Mouse (Mus musculus): Measurements from ENCODE around the gene Mafg. TPM values are rescaled to one million over a fixed set of nuclear protein-coding genes. Genes with fewer than 3 reads are reported as not detected.
"Not testable (repeated sequence)": the region's sequence is repeated elsewhere in the genome, so short reads cannot be mapped to it uniquely, and the experiment has no call there.

Gene Mafg
- polyA plus RNA-seq, 1 experiment from 2014 or later: 32.6 TPM

DNA sequence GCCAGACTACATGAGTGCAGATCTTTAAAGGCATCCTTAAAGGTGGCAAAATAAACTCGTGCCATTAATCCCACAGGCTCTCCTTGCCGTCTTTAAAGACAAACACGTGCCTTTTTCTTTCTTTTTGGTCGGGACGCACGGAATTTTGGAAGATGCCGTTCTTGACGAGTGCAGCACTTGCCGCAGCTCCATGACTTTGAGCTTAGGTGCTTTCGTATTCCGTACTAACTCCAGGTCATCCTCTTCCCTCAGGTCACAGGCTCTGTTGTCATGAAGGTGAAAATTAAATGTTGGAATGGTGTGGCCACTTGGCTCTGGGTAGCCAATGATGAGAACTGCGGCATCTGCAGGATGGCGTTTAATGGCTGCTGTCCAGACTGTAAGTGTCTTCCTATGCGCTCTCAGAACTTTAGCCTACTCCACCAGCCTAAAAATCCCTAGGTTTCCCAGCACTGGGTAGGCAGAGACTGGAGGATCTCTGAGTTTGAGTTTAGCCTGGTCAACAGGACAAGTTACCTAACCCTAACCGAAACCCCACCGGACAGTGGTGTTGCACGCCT lies 34.3 kb downstream of the Mafg start:
- H3K27ac ChIP-seq (ENCODE audit: low read depth, low read length): peak overlapping the region; percentile 97
- ATAC-seq (replicated peaks; ENCODE audit: low FRiP score): no peak
- peaks cover 35% of the 10 kb centered on the region for H3K4me1 ChIP-seq (replicated peaks; ENCODE audit: control insufficient read depth, insufficient read depth, low read length)
- no peaks in the 10 kb centered on the region for H3K27me3 ChIP-seq (replicated peaks; ENCODE audit: control insufficient read depth, insufficient read depth, low read length)
- peak overlapping the region; percentile 100 for H3K9ac ChIP-seq (ENCODE audit: low read depth, low read length)
- H3K4me3 ChIP-seq (ENCODE audit: low read depth, low read length): peak overlapping the region; percentile 100
- WGBS: 43% methylated on average over 17 of the region's 17 CpGs
- no peak for DNase-seq (ENCODE audit: low spot score)
- H3K4me2 ChIP-seq: peak overlapping the region; percentile 97
- H3K9me3 ChIP-seq (ENCODE audit: control insufficient read depth, low read length): no peaks in the 10 kb centered on the region
- H3K36me3 ChIP-seq (ENCODE audit: control insufficient read depth, insufficient read depth, low read length): peaks cover 34% of the 10 kb centered on the region

- peak within 1 kb of the TSS; percentile 100 for H3K9ac ChIP-seq (ENCODE audit: low read depth, low read length)
- peak within 1 kb of the TSS; percentile 97 for H3K27ac ChIP-seq (ENCODE audit: low read depth, low read length)
- H3K4me3 ChIP-seq (ENCODE audit: low read depth, low read length): peak within 1 kb of the TSS; percentile 100
- WGBS: under 1% methylated on average over 88 of the region's 88 CpGs
- H3K27me3 ChIP-seq (replicated peaks; ENCODE audit: control insufficient read depth, insufficient read depth, low read length): no peaks in the 10 kb centered on the region
- H3K9me3 ChIP-seq (ENCODE audit: control insufficient read depth, low read length): no peaks in the 10 kb centered on the region
- H3K36me3 ChIP-seq (ENCODE audit: control insufficient read depth, insufficient read depth, low read length): peaks cover 38% of the 10 kb centered on the region
- H3K4me1 ChIP-seq (replicated peaks; ENCODE audit: control insufficient read depth, insufficient read depth, low read length): peaks cover 30% of the 10 kb centered on the region
- peak; percentile 98 for ATAC-seq (replicated peaks; ENCODE audit: low FRiP score)
- DNase-seq (ENCODE audit: low spot score): peak; percentile 94
- peak within 1 kb of the TSS; percentile 97 for H3K4me2 ChIP-seq
These were observed 35.0 kb downstream of the Mafg start, which contains the start of the genes Alyref and Anapc11 for GRCm38 (mm10) chr11:120598283-120598989. Gene Alyref, minus strand, starts transcription at chr11:120598365. Gene Anapc11, plus strand, starts transcription at chr11:120598421.

- Histone ChIP-seq H3K27ac (ENCODE audit: low read depth, low read length) (peak overlapping the region; percentile 97), H3K36me3 (ENCODE audit: control insufficient read depth, insufficient read depth, low read length) (peaks cover 46% of the 10 kb centered on the region), H3K27me3 (replicated peaks; ENCODE audit: control insufficient read depth, insufficient read depth, low read length) (no peaks in the 10 kb centered on the region), H3K9me3 (ENCODE audit: control insufficient read depth, low read length) (no peaks in the 10 kb centered on the region), H3K4me3 (ENCODE audit: low read depth, low read length) (peak overlapping the region; percentile 100), H3K4me2 (peak overlapping the region; percentile 97), H3K4me1 (replicated peaks; ENCODE audit: control insufficient read depth, insufficient read depth, low read length) (peaks cover 24% of the 10 kb centered on the region), H3K9ac (ENCODE audit: low read depth, low read length) (peak overlapping the region; percentile 100)
- 3% methylated on average over 88 of the region's 99 CpGs for WGBS
- DNase-seq (ENCODE audit: low spot score): no peak
- ATAC-seq (replicated peaks; ENCODE audit: low FRiP score): peak; percentile 29
These were observed 35.9 kb downstream of the Mafg start for GRCm38 (mm10) chr11:120597240-120598235.

GRCm38 (mm10) chr11:120588531-120588930 lies 44.9 kb downstream of the Mafg start:
- Histone ChIP-seq H3K4me3 (ENCODE audit: low read depth, low read length) (no peak overlapping the region), H3K27me3 (replicated peaks; ENCODE audit: control insufficient read depth, insufficient read depth, low read length) (no peaks in the 10 kb centered on the region), H3K9me3 (ENCODE audit: control insufficient read depth, low read length) (peaks cover 4% of the 10 kb centered on the region), H3K27ac (ENCODE audit: low read depth, low read length) (peak overlapping the region; percentile 26; the same call in 1 of the 2 replicates), H3K36me3 (ENCODE audit: control insufficient read depth, insufficient read depth, low read length) (peaks cover 74% of the 10 kb centered on the region), H3K4me2 (no peak overlapping the region), H3K9ac (ENCODE audit: low read depth, low read length) (no peak overlapping the region), H3K4me1 (replicated peaks; ENCODE audit: control insufficient read depth, insufficient read depth, low read length) (peaks cover 7% of the 10 kb centered on the region)
- no peak for DNase-seq (ENCODE audit: low spot score)
- 51% methylated on average over 6 of the region's 6 CpGs for WGBS
- ATAC-seq (replicated peaks; ENCODE audit: low FRiP score): peak; percentile 71

- Histone ChIP-seq H3K36me3 (ENCODE audit: control insufficient read depth, insufficient read depth, low read length) (peaks cover 54% of the 10 kb centered on the region), H3K9me3 (ENCODE audit: control insufficient read depth, low read length) (peaks cover 4% of the 10 kb centered on the region), H3K4me2 (no peak overlapping the region), H3K4me1 (replicated peaks; ENCODE audit: control insufficient read depth, insufficient read depth, low read length) (peaks cover 25% of the 10 kb centered on the region), H3K27ac (ENCODE audit: low read depth, low read length) (no peak overlapping the region), H3K4me3 (ENCODE audit: low read depth, low read length) (no peak overlapping the region), H3K9ac (ENCODE audit: low read depth, low read length) (no peak overlapping the region), H3K27me3 (replicated peaks; ENCODE audit: control insufficient read depth, insufficient read depth, low read length) (no peaks in the 10 kb centered on the region)
- no peak for ATAC-seq (replicated peaks; ENCODE audit: low FRiP score)
- 97% methylated on average over 1 of the region's 1 CpGs for WGBS
- DNase-seq (ENCODE audit: low spot score): no peak
These were observed 49.5 kb downstream of the Mafg start for GRCm38 (mm10) chr11:120583937-120584336.

- H3K36me3 ChIP-seq (ENCODE audit: control insufficient read depth, insufficient read depth, low read length): peaks cover 55% of the 10 kb centered on the region
- ATAC-seq (replicated peaks; ENCODE audit: low FRiP score); H3K4me3 ChIP-seq (ENCODE audit: low read depth, low read length); H3K9ac ChIP-seq (ENCODE audit: low read depth, low read length); H3K27me3 ChIP-seq (replicated peaks; ENCODE audit: control insufficient read depth, insufficient read depth, low read length); H3K9me3 ChIP-seq (ENCODE audit: control insufficient read depth, low read length); DNase-seq (ENCODE audit: low spot score); H3K4me2 ChIP-seq; H3K27ac ChIP-seq (ENCODE audit: low read depth, low read length): not testable (repeated sequence)
- peaks cover 25% of the 10 kb centered on the region for H3K4me1 ChIP-seq (replicated peaks; ENCODE audit: control insufficient read depth, insufficient read depth, low read length)
- WGBS: 90% methylated on average over 2 of the region's 2 CpGs
These were observed 50.5 kb downstream of the Mafg start for GRCm38 (mm10) chr11:120582982-120583293.

DNA sequence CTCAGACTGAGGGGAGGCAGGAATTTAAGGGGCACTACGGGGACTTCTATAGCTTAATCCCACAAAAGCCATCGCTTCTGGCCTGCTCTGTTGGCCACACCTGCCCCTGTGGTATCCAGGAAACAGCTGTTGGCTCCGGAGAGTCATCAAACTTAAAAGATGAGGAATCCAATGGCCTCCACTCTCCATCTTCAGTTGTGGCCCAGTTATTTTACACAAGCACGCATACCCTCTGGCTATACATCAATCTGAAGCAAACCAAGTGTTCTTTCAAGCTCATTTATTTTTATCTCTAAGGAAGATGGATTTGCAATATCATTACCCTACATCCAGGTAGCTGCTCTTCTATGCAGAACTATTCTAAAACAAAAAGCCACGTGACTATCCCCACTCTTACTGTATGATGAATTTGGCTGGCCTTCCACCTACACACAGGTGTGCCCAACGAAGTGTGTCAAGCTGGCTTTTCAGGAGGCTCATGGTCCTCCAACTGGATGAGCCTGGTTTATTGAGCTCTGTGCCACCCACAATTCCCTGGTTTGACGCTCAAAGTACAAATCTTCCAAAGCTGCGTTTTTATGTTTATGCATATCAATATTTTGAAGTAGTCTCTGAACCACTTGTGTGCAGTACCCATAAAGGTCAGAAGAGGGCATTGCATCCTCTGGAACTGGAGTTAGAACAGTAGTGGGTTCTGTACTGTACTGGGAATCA lies 51.0 kb downstream of the Mafg start:
- H3K4me2 ChIP-seq: peak overlapping the region; percentile 94
- no peaks in the 10 kb centered on the region for H3K27me3 ChIP-seq (replicated peaks; ENCODE audit: control insufficient read depth, insufficient read depth, low read length)
- peaks cover 4% of the 10 kb centered on the region for H3K9me3 ChIP-seq (ENCODE audit: control insufficient read depth, low read length)
- DNase-seq (ENCODE audit: low spot score) (no peak), ATAC-seq (replicated peaks; ENCODE audit: low FRiP score) (no peak)
- peak overlapping the region; percentile 96 for H3K9ac ChIP-seq (ENCODE audit: low read depth, low read length)
- peak overlapping the region; percentile 95 for H3K27ac ChIP-seq (ENCODE audit: low read depth, low read length)
- H3K36me3 ChIP-seq (ENCODE audit: control insufficient read depth, insufficient read depth, low read length): peaks cover 56% of the 10 kb centered on the region
- peaks cover 25% of the 10 kb centered on the region for H3K4me1 ChIP-seq (replicated peaks; ENCODE audit: control insufficient read depth, insufficient read depth, low read length)
- WGBS: 66% methylated on average over 8 of the region's 8 CpGs
- peak overlapping the region; percentile 98 for H3K4me3 ChIP-seq (ENCODE audit: low read depth, low read length)
